Mouse (Mus musculus) splenic B cell, adult 2 months (primary cell): ENCODE data around the gene Nradd.
A peak's percentile ranks its signal among the peaks of the same experiment; 100 is the strongest.

Experiments used
- DNase-seq: peaks from one replicate; pipeline ENCODE4 v3.0.0-alpha.2; 2011; ENCODE audit warnings: low read depth, low spot score
- H3K27me3 ChIP-seq: 2 replicates; pipeline ENCODE4 v1.6.1; 2012; ENCODE audit warnings: mild to moderate bottlenecking, low read length, moderate library complexity, mixed read lengths; ENCODE audit not compliant: control insufficient read depth, poor library complexity, insufficient read depth, severe bottlenecking
- H3K36me3 ChIP-seq: 2 replicates; pipeline ENCODE4 v1.6.1; 2012; ENCODE audit warnings: mild to moderate bottlenecking, low read length, moderate library complexity, mixed read lengths; ENCODE audit not compliant: control insufficient read depth, poor library complexity, insufficient read depth, severe bottlenecking

Nradd gene

GRCm38 (mm10) chr9:110624361-110625166 lies at the start of gene Nradd:
Gene Nradd (minus strand): TSS chr9:110624452.
- Histone ChIP-seq H3K36me3 (no peaks in the 10 kb centered on the region; the same call in none of the 2 replicates), H3K27me3 (no peaks in the 10 kb centered on the region)
- peak; percentile 70 for DNase-seq

GRCm38 (mm10) chr9:110673107-110673752 lies 49.0 kb upstream of the Nradd start:
- DNase-seq: no peak
- Histone ChIP-seq H3K27me3 (no peaks in the 10 kb centered on the region), H3K36me3 (no peaks in the 10 kb centered on the region; the same call in 1 of the 2 replicates)

GRCm38 (mm10) chr9:110672462-110673106 lies 48.3 kb upstream of the Nradd start:
- peak; percentile 60 for DNase-seq
- no peaks in the 10 kb centered on the region for H3K27me3 ChIP-seq

GRCm38 (mm10) chr9:110669785-110670184 lies 45.5 kb upstream of the Nradd start:
- H3K27me3 ChIP-seq: no peaks in the 10 kb centered on the region
- no peak for DNase-seq
- no peaks in the 10 kb centered on the region; the same call in 1 of the 2 replicates for H3K36me3 ChIP-seq

More at GRCm38 (mm10) chr9:110672462-110673106, 48.3 kb upstream of the Nradd start:
- no peaks in the 10 kb centered on the region; the same call in 1 of the 2 replicates for H3K36me3 ChIP-seq

DNA sequence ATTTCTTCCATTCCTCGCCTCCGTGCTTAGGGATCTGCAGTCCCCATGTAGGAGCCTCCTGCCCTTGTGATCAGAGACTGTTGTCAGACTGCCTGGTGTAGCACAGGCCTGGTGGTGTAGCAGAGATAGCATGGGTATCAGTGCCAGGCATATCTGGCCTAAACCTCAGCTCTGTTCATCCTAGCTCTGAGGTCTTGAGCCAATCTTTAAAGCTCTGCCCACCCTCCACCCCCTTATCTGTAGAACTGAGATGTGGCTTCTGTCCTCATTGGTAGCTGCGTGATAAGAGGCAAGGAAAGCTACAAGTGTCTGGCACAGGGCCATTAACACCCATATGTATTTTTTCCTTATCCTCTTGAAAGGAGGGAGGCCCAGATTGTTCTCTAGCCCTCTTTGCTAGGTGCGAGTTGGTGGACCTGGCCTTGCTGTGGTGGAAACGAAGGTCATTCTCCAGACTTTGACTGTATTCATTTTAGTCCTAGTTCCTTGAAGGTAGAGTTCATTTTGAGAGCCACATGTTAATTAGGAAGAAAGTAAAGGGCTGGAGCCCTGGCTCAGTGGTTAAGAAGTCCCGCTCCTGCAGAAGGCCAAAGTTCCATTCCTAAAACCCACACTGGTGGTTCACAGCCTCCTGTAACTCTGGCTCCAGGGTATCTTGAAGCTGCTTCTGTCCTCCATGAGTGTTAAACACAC lies 44.5 kb upstream of the Nradd start:
- no peaks in the 10 kb centered on the region for H3K27me3 ChIP-seq
- DNase-seq: no peak
- no peaks in the 10 kb centered on the region; the same call in 1 of the 2 replicates for H3K36me3 ChIP-seq

DNA sequence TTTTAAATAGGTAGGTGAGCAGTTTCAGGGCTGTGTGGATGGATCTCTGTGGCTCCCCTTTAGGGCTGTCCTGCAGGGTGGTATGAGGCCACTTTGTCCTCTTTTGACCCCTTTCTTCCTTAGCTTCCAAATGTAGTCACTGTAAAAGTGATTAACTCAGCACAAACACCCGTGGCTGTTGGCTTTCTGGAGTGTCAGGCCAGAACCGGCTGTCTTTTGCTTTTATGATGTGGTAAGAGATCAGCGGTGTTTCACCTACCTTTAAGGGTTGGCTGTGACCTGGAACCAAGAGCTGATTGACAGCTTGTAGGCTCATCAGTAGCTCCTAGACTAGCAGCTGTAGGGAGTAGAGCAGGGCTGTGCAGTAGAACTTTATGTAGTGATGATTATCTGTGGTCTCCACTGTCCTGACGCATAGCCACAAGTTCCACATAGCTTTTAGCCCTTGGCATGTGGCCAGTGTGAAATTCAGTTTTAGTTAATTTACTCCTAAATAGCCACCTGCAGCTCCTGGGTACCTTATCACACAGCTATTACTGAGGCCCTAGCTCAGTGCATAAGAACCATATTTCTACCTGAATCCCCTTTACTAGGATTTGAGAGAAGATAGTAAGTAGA lies 43.1 kb upstream of the Nradd start:
- Histone ChIP-seq H3K36me3 (no peaks in the 10 kb centered on the region; the same call in 1 of the 2 replicates), H3K27me3 (no peaks in the 10 kb centered on the region)
- no peak for DNase-seq

GRCm38 (mm10) chr9:110666374-110666773 lies 42.1 kb upstream of the Nradd start:
- H3K27me3 ChIP-seq: no peaks in the 10 kb centered on the region
- DNase-seq: no peak
- no peaks in the 10 kb centered on the region; the same call in none of the 2 replicates for H3K36me3 ChIP-seq

- peak; percentile 58 for DNase-seq
Observed at GRCm38 (mm10) chr9:110665912-110666311, 41.7 kb upstream of the Nradd start.

GRCm38 (mm10) chr9:110662844-110663243 lies 38.6 kb upstream of the Nradd start:
- no peaks in the 10 kb centered on the region; the same call in 1 of the 2 replicates for H3K36me3 ChIP-seq
- H3K27me3 ChIP-seq: no peaks in the 10 kb centered on the region
- no peak for DNase-seq

More at GRCm38 (mm10) chr9:110665912-110666311, 41.7 kb upstream of the Nradd start:
- Histone ChIP-seq H3K27me3 (no peaks in the 10 kb centered on the region), H3K36me3 (no peaks in the 10 kb centered on the region; the same call in none of the 2 replicates)

DNA sequence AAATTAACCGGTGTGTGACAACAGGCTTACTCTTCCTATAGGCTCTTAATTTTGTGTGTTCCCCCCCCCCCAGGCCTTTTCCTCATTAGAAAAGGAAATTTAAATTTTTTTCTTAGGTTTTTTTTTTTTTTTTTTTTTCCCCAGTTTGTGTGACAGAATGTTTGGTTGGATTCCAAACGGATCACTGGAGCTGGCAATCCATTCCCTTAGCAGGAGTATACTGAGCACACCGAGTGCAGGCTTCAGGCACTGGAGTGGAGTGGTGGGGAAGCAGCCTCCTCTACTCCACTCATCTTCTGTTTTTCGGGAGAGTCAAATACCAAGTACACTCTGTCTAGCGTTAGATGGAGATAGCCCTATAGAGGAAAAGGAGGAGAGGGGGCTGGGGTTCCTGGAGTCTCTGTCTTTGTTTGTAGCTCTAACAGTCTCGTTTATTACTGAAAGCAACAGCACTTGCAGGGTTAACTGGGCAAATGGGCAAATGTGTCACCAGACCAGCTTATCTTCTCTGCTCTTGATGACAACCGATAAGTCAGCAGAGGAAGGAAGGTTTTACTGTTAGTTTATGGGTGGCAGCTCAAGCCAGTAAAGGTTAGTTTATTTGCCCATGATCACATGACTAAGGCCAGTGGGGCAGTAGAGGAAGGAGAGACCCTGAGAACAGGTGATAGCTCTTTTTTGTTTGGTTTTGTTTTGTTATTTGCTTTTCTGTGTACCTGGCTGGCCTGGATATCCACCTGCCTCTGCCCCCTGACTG lies 36.8 kb upstream of the Nradd start:
- DNase-seq: no peak
- Histone ChIP-seq H3K27me3 (no peaks in the 10 kb centered on the region), H3K36me3 (no peaks in the 10 kb centered on the region; the same call in 1 of the 2 replicates)

DNA sequence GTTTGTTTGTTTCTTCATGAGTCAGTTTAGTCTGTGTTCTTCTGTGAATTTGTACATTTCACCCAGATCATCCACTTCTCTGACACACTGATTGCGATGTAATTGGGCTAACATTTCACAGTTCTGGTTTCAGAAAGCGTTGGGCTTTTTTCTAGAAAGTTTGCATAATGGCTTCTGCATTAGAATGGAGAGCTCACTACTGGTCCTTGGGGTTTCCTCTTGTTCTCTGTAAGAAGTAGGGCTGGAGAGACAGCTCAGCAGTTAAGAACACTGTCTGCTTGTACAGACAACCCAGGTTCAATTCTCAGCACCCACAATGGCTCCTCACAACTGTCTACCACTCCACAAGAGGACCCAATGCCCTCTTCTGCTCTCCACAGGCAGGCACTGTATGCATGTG lies 36.0 kb upstream of the Nradd start:
- H3K27me3 ChIP-seq: no peaks in the 10 kb centered on the region
- no peaks in the 10 kb centered on the region; the same call in 1 of the 2 replicates for H3K36me3 ChIP-seq
- DNase-seq: no peak

- no peaks in the 10 kb centered on the region for H3K27me3 ChIP-seq
- no peak for DNase-seq
- no peaks in the 10 kb centered on the region; the same call in 1 of the 2 replicates for H3K36me3 ChIP-seq
Observed at GRCm38 (mm10) chr9:110659521-110659920, 35.3 kb upstream of the Nradd start.

DNA sequence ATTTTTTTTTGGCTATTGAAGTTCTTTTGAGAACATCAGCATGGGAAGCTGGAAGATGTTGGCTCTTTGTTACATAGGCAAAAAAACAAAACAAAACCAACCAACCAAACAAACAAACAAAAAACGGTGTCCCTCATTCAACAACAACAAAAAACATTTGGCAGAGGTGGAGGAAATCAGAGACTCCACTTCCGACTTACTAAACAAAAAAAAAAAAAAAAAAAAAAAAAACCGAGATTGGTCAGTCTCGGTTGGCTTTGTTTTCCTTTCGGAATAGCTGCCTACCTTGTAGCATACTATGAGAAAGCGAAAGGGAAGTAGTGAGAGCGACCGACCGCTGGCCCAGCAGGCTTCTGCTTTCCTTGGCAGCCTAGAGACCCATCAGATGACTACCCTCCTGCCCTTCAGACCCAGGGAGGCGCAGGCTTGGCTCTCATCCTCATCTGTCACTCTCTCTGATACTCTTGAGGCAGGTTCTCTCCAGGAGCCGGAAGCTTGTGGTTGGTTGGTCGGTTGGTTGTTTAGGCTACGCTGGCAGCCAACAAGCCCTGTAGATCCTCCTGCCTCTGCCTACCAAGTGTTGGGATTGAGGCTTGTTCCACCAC lies 33.3 kb upstream of the Nradd start:
- no peaks in the 10 kb centered on the region; the same call in 1 of the 2 replicates for H3K36me3 ChIP-seq
- DNase-seq: peak; percentile 74
- H3K27me3 ChIP-seq: no peaks in the 10 kb centered on the region
